Mouse (Mus musculus) mouse embryonic stem cell (cell line): ENCODE data around the gene Tfrc.

Experiments
- in situ Hi-C, 2 experiments: fragments of 300-500 bp; cut with MboI; formaldehyde crosslinking; loops; 1 replicate in 1 of 2; 3 replicates in 1 of 2; pipeline ENCODE4 v1.14.3; 2019 to 2020; ENCODE audit warnings: low sequenced_read_pairs in 2 of 2, low pct_unique_long_range_greater_than_20kb in 1 of 2, mixed read lengths in 1 of 2; ENCODE audit not compliant: unreplicated experiment in 1 of 2

Gene Tfrc

GRCm38 (mm10) chr16:32608712-32609400 lies at the start of gene Tfrc:
Gene Tfrc, plus strand, starts transcription at chr16:32608920.
- in situ Hi-C loops = loop anchor here in 1 of 2 experiments (25.0 kb wide), 1 partner anchor 322 kb away; the partner anchor contains the start of gene Rnf168

DNA sequence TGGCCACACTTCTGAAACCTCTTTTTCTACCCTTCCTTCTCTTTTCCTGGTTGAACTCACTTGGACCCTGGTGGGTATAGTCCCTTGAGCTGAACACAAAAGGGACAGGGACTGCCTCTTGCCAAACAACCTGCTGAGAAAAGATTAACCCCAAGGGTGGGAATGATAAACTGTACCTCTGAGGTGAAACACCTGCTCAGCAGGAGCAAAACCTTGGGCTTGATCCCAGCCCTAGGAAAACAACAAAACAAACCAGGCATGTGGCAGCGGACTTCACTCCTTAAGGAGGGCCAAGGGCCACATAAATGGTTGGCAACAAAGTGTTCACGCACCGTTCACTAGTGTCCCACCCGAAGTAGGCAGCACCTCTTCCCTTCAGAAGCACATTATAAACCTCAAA lies 49.2 kb upstream of the Tfrc start:
- in situ Hi-C loops = no loop called here

- in situ Hi-C loops = no loop called here
Observed at GRCm38 (mm10) chr16:32563056-32563793, 45.5 kb upstream of the Tfrc start.

DNA sequence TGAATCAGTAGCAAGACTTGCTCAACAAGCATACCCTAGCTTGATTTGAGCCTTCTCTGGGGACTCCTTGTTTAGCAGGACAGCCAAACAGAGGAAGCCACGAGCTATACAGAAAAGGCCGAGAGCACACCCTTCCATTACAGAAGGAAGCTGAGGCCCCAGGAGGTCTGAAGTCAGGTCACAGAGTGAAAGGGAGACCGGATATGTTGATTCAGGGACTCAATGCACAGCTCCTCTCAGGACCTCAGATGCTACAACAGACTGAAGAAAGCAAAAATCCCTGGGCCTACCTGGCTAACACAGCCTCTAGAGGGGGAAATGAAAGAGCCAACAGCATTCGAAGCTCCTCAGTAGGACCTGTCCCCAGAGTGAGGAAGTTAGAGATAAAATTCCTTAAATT lies 41.4 kb upstream of the Tfrc start:
- in situ Hi-C loops = no loop called here

DNA sequence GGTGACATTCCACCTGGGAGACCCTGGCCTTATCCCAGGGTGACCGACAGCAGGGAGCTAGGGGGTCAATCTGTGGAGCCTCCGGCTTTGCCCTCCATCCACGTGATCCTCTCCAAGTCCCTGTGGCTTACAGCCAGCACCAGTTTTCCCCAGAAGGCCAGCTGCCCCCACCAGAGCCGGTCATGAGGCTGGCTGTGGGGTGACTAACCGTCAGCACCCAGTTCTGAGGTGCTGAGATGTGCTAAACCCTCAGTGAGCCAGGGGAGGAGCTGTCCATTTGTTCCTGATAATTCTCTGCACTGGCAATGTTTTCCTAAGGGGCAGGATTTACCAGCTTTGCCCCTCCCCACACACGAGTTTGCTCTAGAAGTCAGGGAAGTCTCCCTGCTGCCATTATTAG lies 40.3 kb upstream of the Tfrc start:
- in situ Hi-C loops = no loop called here

DNA sequence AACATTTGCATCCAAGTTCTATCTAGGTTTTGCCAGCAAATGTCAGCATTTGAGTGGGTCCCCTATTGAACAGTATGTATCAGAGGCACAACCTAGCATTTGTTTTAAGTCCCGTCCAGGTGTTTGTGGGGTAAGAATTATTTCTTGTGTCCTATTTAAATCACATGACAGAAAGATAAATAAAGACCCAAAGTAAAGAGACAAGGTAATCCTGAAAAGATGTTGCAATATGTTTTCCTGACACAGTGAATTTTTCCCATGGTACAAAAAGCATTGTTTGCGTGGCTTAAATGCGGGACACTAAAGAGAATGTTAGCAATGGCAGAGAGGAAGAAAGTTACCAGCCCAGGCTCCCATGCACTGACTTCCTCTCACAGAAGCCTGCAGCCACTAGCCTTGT lies 38.7 kb upstream of the Tfrc start:
- in situ Hi-C loops = no loop called here

DNA sequence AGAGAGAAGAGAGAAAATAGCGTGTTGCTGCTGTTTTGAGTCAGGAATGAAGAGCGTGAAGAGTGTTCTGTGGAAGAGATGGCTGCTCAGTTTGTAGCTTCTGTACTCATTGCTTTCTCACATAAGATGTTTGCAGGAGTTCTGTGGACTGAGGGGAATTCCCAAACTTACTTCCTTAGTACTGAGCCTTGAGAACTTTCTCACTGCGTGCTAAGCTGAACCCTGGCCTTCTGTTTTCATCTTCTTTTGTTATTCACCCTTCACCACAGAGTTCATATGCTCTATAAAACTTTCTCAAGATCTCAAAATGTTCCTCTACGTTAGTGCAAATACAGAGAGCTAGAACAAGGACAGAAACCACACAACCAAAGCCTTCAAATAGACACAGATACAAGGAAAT lies 36.2 kb upstream of the Tfrc start:
- in situ Hi-C loops = no loop called here

DNA sequence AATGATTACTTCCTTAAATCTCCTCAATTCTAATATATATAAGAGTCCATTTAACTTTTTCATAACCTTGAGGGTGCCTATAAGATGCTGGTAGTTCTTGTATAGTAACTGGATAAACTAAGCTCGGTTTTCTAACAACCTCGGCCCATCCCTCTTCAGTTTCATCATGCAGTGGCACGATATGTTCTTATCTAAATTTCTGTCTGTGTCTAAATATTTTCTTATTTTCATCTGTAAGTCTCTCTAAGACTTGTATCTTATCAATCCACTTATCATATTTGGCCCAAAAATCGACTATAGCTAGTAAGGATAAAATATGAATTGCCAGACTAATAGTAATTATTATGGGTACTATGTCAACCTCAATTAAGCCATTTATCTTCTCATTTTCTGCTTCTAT lies 22.2 kb upstream of the Tfrc start:
- in situ Hi-C loops = no loop called here

DNA sequence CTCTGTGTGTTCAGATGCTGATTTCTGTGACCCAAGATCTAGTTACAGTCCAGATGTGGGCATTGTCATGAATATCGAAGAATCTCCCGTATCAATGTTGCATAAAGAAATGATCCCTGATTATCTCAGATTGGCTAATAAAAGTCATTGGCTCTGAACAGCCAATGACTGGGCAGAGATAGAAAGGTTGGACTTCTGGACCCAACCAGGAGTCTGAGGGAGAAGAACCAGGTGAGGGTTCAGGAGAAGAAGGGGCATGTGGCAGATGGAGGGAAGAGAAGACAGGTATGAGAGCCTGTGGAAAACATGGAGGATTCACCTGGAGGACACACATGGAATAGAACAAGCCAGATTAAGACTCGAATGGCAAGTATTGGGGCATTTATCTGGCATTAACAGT lies 20.2 kb upstream of the Tfrc start:
- in situ Hi-C loops = no loop called here

GRCm38 (mm10) chr16:32591521-32591920 lies 17.2 kb upstream of the Tfrc start:
- in situ Hi-C loops = no loop called here

DNA sequence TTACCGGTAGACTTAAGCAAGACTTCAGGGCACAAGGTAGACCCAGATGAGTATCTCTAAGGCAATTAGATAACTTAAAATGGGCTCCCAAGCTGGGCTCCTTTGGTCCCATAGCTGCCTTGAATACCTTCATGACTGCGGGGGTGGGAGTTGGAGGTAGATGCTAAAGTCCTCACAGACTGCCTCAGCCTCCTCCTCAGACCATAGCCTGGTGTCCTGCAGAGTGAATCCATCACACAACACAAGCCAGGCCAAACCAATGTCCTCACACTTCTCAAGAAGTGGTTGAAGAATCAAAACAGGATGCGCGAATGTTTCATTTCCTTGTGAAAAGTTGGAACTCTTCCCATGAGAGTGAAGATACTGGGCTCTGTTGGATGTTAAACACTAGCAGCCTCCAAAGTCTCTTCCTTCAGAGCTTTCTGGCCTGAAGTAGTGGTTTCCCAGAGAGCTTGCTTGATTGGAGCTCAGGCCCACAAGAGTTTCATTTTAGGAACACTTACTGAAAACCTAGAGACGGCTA lies 15.4 kb upstream of the Tfrc start:
- in situ Hi-C loops = no loop called here

GRCm38 (mm10) chr16:32593916-32594315 lies 14.8 kb upstream of the Tfrc start:
- in situ Hi-C loops = no loop called here

GRCm38 (mm10) chr16:32594701-32595100 lies 14.0 kb upstream of the Tfrc start:
- in situ Hi-C loops = no loop called here

GRCm38 (mm10) chr16:32595142-32595855 lies 13.4 kb upstream of the Tfrc start:
- in situ Hi-C loops = no loop called here

GRCm38 (mm10) chr16:32597909-32598381 lies 10.8 kb upstream of the Tfrc start:
- in situ Hi-C loops = no loop called here

GRCm38 (mm10) chr16:32599151-32599550 lies 9.6 kb upstream of the Tfrc start:
- in situ Hi-C loops = no loop called here

GRCm38 (mm10) chr16:32602193-32602685 lies 6.5 kb upstream of the Tfrc start:
- in situ Hi-C loops = loop anchor here in 1 of 2 experiments (25.0 kb wide), 1 partner anchor 315 kb away; the partner anchor contains the start of gene Rnf168

DNA sequence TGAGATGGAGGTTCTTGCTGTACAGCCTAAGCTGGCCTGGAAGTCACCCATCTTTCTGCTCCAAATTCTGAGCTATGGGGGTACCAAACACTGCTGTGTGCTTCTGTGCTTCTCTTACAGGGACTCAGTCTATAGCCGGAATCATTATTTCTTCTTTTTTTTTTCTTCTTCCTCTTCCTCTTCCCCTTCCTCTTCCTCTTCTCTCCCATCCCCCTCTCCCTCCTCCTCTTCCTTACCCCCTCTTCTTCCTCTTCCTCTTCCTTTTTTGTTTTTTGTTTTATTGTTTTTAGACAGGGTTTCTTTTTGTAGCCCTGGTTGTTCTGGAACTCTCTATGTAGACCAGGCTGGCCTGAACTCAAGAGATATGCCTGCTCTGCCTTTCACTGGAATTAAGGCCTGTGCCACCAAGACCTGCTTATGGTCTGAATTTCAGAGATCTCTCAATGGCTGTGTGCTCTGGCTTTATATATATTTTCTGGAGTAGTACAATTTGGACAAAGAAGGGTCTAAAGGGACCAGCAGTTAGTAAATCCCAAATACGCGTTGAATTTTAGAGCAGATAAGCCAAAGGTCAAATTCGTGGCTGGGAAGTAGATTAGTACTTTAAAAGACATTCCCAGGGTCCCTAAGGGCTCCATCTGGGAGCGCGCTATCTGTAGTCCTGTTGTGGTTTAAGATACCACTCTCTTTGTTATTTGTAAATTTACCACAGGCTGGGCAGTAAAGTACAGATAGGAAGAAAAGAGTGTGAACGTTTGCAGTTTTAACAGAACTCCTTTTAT lies 967 bp upstream of the Tfrc start:
- in situ Hi-C loops = loop anchor here in 1 of 2 experiments (25.0 kb wide), 1 partner anchor 320 kb away; the partner anchor contains the start of gene Rnf168
